Mouse (Mus musculus): ENCODE results near the gene Bptf. TPM values are rescaled to one million over a fixed set of nuclear protein-coding genes. Genes with fewer than 3 reads are reported as not detected.
"Not testable (repeated sequence)": the region's sequence is repeated elsewhere in the genome, so short reads cannot be mapped to it uniquely, and the experiment has no call there.

Bptf gene
- polyA plus RNA-seq, 1 experiment from 2014 or later: 22.9 TPM

DNA sequence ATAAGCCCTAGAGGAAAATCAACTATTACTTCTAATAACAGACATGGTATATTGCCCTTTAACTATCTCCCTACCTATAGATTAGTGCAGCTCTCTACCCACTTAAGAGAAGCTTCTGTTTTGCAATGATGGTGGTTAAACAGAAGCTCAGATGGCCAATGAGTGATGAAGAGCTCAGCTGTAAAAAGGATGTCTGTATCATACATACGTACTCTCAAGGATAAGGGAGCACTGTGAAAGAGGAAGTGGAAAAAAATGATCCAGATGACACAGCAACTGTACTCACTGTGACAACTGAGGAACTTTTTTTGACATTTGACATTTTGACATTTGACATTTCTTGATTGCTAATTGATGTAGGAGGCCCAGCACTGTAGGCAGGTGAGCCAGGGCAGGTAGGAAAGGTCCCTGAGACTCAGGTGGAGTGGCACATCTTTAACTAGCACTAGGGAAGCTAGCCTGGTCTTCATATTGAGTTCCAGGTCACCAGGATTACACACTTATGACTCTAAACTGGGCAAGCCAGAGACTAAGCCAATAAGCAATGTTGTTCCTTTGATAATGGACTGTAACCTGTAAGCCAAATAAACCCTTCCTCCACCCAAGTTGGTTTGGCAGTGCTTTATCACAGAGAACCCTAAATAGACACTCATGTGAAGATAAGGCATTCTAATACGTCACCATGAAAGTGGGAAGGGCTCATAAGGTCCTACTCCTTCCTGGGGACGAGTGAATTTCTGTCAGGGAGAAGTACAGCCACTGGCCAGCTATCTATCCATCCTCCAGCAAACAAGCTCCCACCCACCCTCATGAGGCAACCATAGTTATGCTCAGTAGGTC is 137.5 kb downstream of the Bptf start:
- Histone ChIP-seq H3K9me3 (replicated peaks; ENCODE audit: low read length) (no peaks in the 10 kb centered on the region), H3K4me1 (replicated peaks; ENCODE audit: insufficient read depth, low read length) (0 out of 2 replicates have a peak, but pooled peaks cover 3% of the 10 kb centered on the region), H3K27ac (no peak overlapping the region), H3K27me3 (ENCODE audit: insufficient read depth, low read length) (no peaks in the 10 kb centered on the region), H3K36me3 (ENCODE audit: insufficient read depth, low read length) (peaks cover 31% of the 10 kb centered on the region), H3K9ac (ENCODE audit: low read depth, low read length) (no peak overlapping the region), H3K4me2 (ENCODE audit: low read length) (no peak overlapping the region), H3K4me3 (replicated peaks; ENCODE audit: low read depth, low read length) (no peak overlapping the region)
- 79% methylated on average over 3 of the region's 3 CpGs for WGBS
- no peak for TF ChIP-seq CTCF (IDR thresholded peaks at IDR 0.05; ENCODE audit: low read depth)
- DNase-seq (ENCODE audit: low spot score): no peak
- no peak for ATAC-seq (replicated peaks; ENCODE audit: low FRiP score, low read depth)

- Histone ChIP-seq H3K4me1 (replicated peaks; ENCODE audit: insufficient read depth, low read length) (0 out of 2 replicates have a peak, but pooled peaks cover 1% of the 10 kb centered on the region), H3K27me3 (ENCODE audit: insufficient read depth, low read length) (no peaks in the 10 kb centered on the region), H3K9me3 (replicated peaks; ENCODE audit: low read length) (no peaks in the 10 kb centered on the region), H3K9ac (ENCODE audit: low read depth, low read length) (no peak overlapping the region), H3K4me2 (ENCODE audit: low read length) (no peak overlapping the region), H3K36me3 (ENCODE audit: insufficient read depth, low read length) (peaks cover 35% of the 10 kb centered on the region), H3K27ac (no peak overlapping the region), H3K4me3 (replicated peaks; ENCODE audit: low read depth, low read length) (no peak overlapping the region)
- TF ChIP-seq CTCF (IDR thresholded peaks at IDR 0.05; ENCODE audit: low read depth): no peak
- 97% methylated on average over 2 of the region's 2 CpGs for WGBS
- DNase-seq (ENCODE audit: low spot score): no peak
- ATAC-seq (replicated peaks; ENCODE audit: low FRiP score, low read depth): no peak
Measured at GRCm38 (mm10) chr11:106987384-106987783, 144.5 kb downstream of the Bptf start.

DNA sequence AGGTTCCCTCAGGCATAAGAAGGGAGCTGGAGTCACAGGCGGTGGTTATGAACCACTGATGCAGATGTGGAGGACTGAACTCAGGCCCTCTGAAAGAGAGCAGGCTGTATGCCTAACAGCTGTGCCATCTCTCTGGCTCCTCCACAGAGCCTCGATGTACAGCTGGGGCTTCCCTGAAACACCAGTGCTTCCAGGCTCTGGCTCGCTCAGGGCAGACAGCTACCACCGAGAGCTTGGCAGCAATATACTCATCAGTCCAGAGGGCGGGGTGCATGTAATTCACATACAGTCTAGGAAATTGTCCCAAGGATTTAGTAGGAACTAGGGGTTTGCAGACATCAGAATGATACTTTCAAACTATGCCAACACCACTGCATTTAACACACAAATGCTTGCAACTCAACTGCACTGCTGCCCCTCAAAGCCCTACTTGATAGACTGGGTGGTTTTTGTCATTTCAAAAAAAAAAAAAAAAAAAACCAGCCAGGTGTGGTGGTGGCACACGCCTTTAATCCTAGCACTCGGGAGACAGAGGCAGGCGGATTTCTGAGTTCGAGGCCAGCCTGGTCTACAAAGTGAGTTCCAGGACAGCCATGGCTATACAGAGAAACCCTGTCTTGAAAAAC is 145.8 kb downstream of the Bptf start:
- not testable (repeated sequence) for H3K9ac ChIP-seq (ENCODE audit: low read depth, low read length); H3K4me2 ChIP-seq (ENCODE audit: low read length); ATAC-seq (replicated peaks; ENCODE audit: low FRiP score, low read depth); H3K27ac ChIP-seq; H3K9me3 ChIP-seq (replicated peaks; ENCODE audit: low read length); H3K4me3 ChIP-seq (replicated peaks; ENCODE audit: low read depth, low read length); DNase-seq (ENCODE audit: low spot score); H3K27me3 ChIP-seq (ENCODE audit: insufficient read depth, low read length); H3K4me1 ChIP-seq (replicated peaks; ENCODE audit: insufficient read depth, low read length)
- WGBS: 81% methylated on average over 8 of the region's 9 CpGs
- H3K36me3 ChIP-seq (ENCODE audit: insufficient read depth, low read length): peaks cover 29% of the 10 kb centered on the region

Other genes with a start within 250 kb of the Bptf start
- gene Smurf2, start 211.4 kb downstream of the Bptf start, polyA plus RNA-seq (2015; fragmentation: Nextera tagmentation; extraction: Ambion mirVana): 11.2 and 12.3 TPM in 2 replicates
- 157 and 170 TPM in 2 replicates for gene Kpna2, start 132.6 kb downstream of the Bptf start, polyA plus RNA-seq (2015; fragmentation: Nextera tagmentation; extraction: Ambion mirVana)
- gene 1810010H24Rik, start 106.4 kb downstream of the Bptf start, polyA plus RNA-seq (2015; fragmentation: Nextera tagmentation; extraction: Ambion mirVana): 4.2 and 5.1 TPM in 2 replicates
- 31.5 and 37.7 TPM in 2 replicates for gene Nol11, start 57.3 kb upstream of the Bptf start, polyA plus RNA-seq (2015; fragmentation: Nextera tagmentation; extraction: Ambion mirVana)

All from kidney, postnatal 0 days (tissue).